Mouse (Mus musculus) spleen, adult 10 weeks (tissue): ENCODE data around the gene Klhl7. TPM values are rescaled to one million over a fixed set of nuclear protein-coding genes. Genes with fewer than 3 reads are reported as not detected.

Experiments
- polyA plus RNA-seq: library from polyadenylated mRNA; stranded (reverse); fragments of 350-450 nt; fragmentation: Illumina TruSeq; extraction: RNeasy Lipid Tissue Mini Kit (QIAGEN cat#74804); gene quantifications from one replicate; pipeline ENCODE4 v1.2.3, GENCODE M21; 2015; ENCODE audit warnings: low replicate concordance; ENCODE audit not compliant: insufficient read depth

The Klhl7 gene
- 20.4 TPM for polyA plus RNA-seq

GRCm38 (mm10) chr5:24100106-24100809 lies at the start of gene Klhl7:
Gene Klhl7 (plus strand): TSS chr5:24100605.

GRCm38 (mm10) chr5:24164789-24165445 lies 64.5 kb downstream of the Klhl7 start, which contains the start of gene Nupl2:
Gene Nupl2 (plus strand): TSS chr5:24164963.

Other genes with a start within 250 kb of the Klhl7 start
- gene Fam126a, start 69.9 kb upstream of the Klhl7 start, polyA plus RNA-seq = 33.4 TPM
- gene Nupl2, start 64.4 kb downstream of the Klhl7 start, polyA plus RNA-seq = 7.1 TPM